Mouse (Mus musculus) heart, embryonic 10.5 days (tissue): ENCODE results near the gene Nop53. TPM values are rescaled to one million over a fixed set of nuclear protein-coding genes. Genes with fewer than 3 reads are reported as not detected.

Experiments used
- DNase-seq: peaks from one replicate; pipeline ENCODE4 v3.0.0-alpha.2; 2017; ENCODE audit warnings: low spot score
- H3K27ac ChIP-seq: fragments of 300-500 bp; sonication (generic); 2 replicates; pipeline ENCODE4 v1.5.1; 2016; ENCODE audit warnings: mild to moderate bottlenecking
- H3K27me3 ChIP-seq: fragments of 300-500 bp; sonication (generic); 2 replicates; pipeline ENCODE4 v1.6.1; 2016; ENCODE audit warnings: mild to moderate bottlenecking; ENCODE audit not compliant: poor library complexity, insufficient read depth, severe bottlenecking
- H3K36me3 ChIP-seq: fragments of 300-500 bp; sonication (generic); 2 replicates; pipeline ENCODE4 v1.6.1; 2016; ENCODE audit warnings: mild to moderate bottlenecking, moderate library complexity
- H3K4me1 ChIP-seq: fragments of 300-500 bp; sonication (generic); 2 replicates; pipeline ENCODE4 v1.6.1; 2016; ENCODE audit warnings: mild to moderate bottlenecking
- H3K4me3 ChIP-seq: fragments of 300-500 bp; sonication (generic); 2 replicates; pipeline ENCODE4 v1.5.1; 2016; ENCODE audit warnings: mild to moderate bottlenecking, moderate library complexity
- H3K9me3 ChIP-seq: fragments of 300-500 bp; sonication (generic); 2 replicates; pipeline ENCODE4 v1.6.1; 2016; ENCODE audit warnings: mild to moderate bottlenecking, moderate library complexity
- WGBS: fragments of 180-500 bp; shearing (Covaris S2); methylation state at CpG from one replicate; pipeline ENCODE4 v1.1.7; 2016; 5-methylcytosine and 5-hydroxymethylcytosine counted together
- polyA plus RNA-seq: library from polyadenylated mRNA; unstranded; fragments of >200 nt; fragmentation: Nextera tagmentation; extraction: Ambion mirVana; gene quantifications from 2 replicates; pipeline ENCODE4 v1.2.1, GENCODE M21; 2016

Gene Nop53
- polyA plus RNA-seq, 1 experiment from 2014 or later: 152 TPM

DNA sequence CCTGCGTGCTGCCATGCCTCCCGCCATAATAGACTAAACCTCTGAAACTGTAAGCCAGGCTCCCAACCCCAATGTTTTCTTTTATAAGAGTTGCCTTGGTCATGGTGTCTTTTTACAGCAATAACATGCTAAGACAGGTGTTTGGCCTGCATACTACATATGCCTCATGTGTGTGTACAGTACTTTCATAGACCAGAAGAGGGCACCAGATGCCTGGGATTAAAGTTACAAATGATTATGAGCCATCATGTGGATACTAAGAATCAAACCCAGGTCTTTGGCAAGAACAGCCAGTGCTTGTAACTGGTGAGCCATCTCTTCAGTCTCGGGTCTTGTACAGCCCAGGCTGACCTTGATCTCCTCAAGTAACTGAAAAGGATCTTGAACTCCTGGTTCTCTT lies 23.8 kb upstream of the Nop53 start:
- no peaks in the 10 kb centered on the region for H3K9me3 ChIP-seq
- H3K4me3 ChIP-seq: no peak overlapping the region
- 86% methylated on average over 3 of the region's 3 CpGs for WGBS
- H3K4me1 ChIP-seq: peaks cover 13% of the 10 kb centered on the region
- H3K36me3 ChIP-seq: peaks cover 47% of the 10 kb centered on the region
- DNase-seq: no peak
- H3K27ac ChIP-seq: no peak overlapping the region
- H3K27me3 ChIP-seq: no peaks in the 10 kb centered on the region

DNA sequence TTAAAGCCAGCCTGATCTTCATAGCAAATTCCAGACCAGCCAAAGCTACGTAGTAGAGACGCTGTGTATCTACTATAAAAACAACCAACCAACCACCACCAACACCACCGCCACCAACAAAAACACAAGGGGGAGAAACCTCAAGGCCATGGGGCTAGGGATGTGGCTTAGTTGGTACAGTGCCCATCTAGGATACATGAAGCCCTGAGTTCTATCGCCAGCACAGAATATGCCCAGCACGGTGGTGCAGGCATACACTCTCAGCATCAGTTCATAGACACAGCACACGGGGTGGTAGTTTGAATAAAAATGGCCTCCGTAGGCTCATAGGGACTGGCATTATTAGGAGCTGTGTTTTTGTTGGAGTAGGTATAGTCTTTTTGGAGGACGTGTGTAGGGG lies 22.4 kb upstream of the Nop53 start:
- H3K36me3 ChIP-seq: peaks cover 34% of the 10 kb centered on the region
- no peak for DNase-seq
- H3K27me3 ChIP-seq: no peaks in the 10 kb centered on the region
- H3K4me3 ChIP-seq: no peak overlapping the region
- H3K9me3 ChIP-seq: no peaks in the 10 kb centered on the region
- WGBS: 88% methylated on average over 8 of the region's 8 CpGs
- H3K27ac ChIP-seq: no peak overlapping the region
- H3K4me1 ChIP-seq: peaks cover 24% of the 10 kb centered on the region

DNA sequence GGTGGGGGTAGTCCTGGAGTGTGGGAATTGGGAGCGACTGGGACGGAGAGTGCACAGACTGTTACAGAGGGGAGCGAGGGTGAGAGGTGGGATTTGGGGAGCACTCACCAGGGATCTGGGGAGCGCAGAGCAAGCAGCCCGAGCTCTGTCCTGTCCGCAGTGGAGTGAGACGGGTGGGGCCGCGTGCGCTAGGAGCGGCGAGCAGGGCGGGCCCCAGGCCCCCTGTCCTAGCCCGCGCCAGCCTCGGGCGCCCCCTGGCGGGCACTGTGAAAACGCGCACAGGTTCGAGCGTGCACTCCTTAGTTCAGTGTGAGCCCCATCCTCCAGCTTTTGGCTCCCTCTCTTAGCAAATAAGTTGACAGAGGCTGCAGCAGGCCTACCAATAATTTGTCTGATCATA lies 21.4 kb upstream of the Nop53 start, which contains the start of gene Ehd2:
TSS of gene Ehd2 (minus strand) at position 256 of the 400 bp plus-strand sequence.
- no peaks in the 10 kb centered on the region for H3K9me3 ChIP-seq
- peak within 1 kb of the TSS; percentile 72 for H3K27ac ChIP-seq
- H3K4me1 ChIP-seq: peaks cover 34% of the 10 kb centered on the region
- peak; percentile 89 for DNase-seq
- H3K27me3 ChIP-seq: no peaks in the 10 kb centered on the region
- peak within 1 kb of the TSS; percentile 56 for H3K4me3 ChIP-seq
- H3K36me3 ChIP-seq: peaks cover 24% of the 10 kb centered on the region
- WGBS: 1% methylated on average over 22 of the region's 22 CpGs

DNA sequence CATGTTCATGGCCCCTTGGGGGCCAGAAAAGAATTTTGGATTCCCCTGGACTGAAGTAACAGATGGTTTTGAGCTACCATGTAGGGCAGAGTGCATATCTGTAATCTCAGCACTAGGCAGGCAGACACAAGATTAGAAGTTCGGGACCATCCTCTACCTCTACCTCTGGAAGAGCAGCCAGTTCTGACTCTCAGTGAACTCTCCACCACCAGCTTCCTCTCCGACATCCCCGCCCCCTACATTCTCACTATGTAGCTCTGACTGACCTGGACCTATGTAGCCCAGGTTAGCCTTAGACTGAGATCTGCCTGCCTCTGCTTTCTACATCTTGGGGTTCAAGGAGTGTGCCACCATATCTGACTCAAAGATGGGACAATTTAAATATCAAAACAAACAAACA lies 20.6 kb upstream of the Nop53 start:
- Histone ChIP-seq H3K4me3 (peak overlapping the region; percentile 56), H3K9me3 (no peaks in the 10 kb centered on the region), H3K4me1 (peaks cover 42% of the 10 kb centered on the region), H3K27me3 (no peaks in the 10 kb centered on the region), H3K27ac (no peak overlapping the region), H3K36me3 (peaks cover 15% of the 10 kb centered on the region)
- no peak for DNase-seq
- 53% methylated on average over 3 of the region's 3 CpGs for WGBS

DNA sequence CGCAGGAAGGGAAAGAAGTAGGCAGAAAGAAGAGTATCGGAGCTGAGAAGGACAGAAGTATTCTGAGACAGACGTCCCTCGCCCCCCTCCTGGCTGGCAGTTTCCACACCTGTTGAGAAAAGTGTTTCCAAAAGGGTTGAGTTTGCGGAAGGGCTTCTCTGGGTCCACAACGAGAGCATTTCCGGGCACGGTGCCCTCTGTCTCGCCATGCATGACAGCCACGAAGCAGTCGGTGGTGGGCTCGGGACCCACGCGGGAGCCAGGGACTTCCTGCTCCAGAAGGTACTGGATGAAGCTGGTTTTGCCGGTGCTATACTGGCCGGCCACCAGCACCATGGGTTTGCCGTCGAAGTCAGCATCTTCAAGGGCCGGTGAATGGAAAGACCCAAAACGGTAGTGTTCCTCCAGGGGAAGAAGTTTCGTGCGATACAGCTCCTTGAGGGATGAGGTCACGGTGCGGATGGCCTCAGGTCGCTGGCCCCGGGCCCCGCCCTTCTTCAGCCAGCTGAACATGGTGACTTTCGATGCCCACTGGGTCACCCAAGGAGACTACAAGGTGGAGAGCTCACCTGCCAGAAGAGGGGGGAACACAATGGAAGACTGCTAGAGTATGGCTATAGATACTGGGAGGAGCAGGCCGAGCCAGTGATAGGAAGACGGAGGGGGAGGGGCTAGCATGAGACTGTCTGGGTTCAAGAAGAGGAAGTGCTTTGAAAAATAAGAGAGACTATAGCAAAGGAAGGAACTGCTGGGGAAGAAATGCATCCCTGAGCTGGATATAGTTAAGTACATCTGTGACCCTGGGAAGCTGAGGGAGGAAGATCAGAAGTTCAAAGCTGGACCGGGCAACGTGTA lies 18.2 kb upstream of the Nop53 start:
- Histone ChIP-seq H3K9me3 (no peaks in the 10 kb centered on the region), H3K4me3 (no peak overlapping the region), H3K27ac (peak overlapping the region; percentile 24; the same call in 1 of the 2 replicates), H3K4me1 (peaks cover 52% of the 10 kb centered on the region), H3K36me3 (0 out of 2 replicates have a peak, but pooled peaks cover 5% of the 10 kb centered on the region), H3K27me3 (no peaks in the 10 kb centered on the region)
- DNase-seq: no peak
- 76% methylated on average over 32 of the region's 32 CpGs for WGBS

DNA sequence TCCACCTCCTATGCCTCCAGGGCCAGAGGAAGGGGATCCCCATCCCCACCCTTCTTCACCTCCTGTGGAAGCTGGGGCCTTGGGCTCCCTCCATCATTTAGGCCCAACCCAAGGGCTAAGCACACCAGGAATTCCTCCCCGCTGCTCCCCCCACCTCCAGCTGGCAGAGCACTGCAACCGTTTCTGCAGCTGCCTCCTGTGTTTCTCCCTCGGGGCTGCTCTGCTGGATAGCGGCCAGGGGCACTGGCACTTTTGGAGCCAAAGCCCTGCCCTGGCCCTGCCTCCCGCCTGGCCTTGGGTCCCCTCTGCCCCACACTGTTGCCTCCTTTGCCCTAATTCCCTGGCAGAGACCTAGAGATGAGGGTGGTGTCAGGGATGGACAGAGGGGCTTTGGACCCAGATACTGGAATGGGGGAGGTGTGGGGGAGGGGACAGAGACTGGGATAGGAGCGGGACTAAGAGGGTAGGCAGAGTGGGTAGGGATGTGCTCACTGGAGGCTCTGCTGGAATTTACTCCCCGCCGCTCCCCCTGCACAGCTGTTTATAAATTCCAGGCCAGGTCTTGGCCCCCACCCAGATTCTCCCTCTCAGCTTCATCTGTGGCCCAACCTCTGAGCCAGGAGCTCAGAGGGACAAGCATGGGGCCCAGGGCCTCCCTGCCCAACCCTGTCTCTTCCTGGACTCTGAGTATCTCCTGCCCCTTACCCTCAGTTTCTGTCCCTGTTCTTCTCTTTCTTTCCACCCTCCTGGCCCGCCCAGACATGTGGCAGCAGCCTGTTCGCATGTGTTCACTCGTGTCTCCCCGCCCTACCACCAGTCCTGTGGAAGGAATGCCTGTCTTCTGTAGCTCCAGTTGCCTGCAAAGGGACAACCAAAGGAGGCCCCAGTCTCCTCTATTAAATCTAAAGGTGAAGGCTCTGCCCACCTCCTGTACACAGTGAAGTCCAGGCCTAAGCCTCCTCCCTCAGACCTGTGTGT lies 16.7 kb upstream of the Nop53 start:
- DNase-seq: no peak
- peak overlapping the region; percentile 20; the same call in 1 of the 2 replicates for H3K4me3 ChIP-seq
- WGBS: 25% methylated on average over 12 of the region's 12 CpGs
- H3K9me3 ChIP-seq: no peaks in the 10 kb centered on the region
- H3K27ac ChIP-seq: peak overlapping the region; percentile 65
- H3K27me3 ChIP-seq: no peaks in the 10 kb centered on the region
- peaks cover 52% of the 10 kb centered on the region for H3K4me1 ChIP-seq
- H3K36me3 ChIP-seq: peaks cover 16% of the 10 kb centered on the region; the same call in 1 of the 2 replicates

DNA sequence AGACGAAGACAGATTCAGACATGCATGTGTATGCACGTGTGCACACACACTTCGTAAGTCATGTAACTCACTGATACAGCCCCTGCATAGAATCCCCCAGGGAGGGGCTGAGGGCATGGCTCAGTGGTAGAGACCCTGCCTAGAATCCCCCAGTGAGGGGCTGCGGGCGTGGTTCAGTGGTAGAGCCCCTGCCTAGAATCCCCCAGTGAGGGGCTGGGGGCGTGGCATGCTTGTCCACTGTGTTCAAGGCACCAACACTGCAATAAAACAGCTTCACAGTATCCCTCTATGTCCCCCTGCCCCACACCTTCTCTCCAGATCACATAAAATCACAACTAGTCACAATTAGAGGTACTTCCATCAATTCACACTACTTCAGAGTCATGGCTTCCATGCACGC lies 15.9 kb upstream of the Nop53 start:
- no peak overlapping the region for H3K4me3 ChIP-seq
- no peaks in the 10 kb centered on the region for H3K9me3 ChIP-seq
- H3K36me3 ChIP-seq: peaks cover 24% of the 10 kb centered on the region
- H3K27me3 ChIP-seq: no peaks in the 10 kb centered on the region
- H3K4me1 ChIP-seq: peaks cover 44% of the 10 kb centered on the region
- DNase-seq: no peak
- 86% methylated on average over 7 of the region's 7 CpGs for WGBS
- H3K27ac ChIP-seq: peak overlapping the region; percentile 65; the same call in 1 of the 2 replicates

DNA sequence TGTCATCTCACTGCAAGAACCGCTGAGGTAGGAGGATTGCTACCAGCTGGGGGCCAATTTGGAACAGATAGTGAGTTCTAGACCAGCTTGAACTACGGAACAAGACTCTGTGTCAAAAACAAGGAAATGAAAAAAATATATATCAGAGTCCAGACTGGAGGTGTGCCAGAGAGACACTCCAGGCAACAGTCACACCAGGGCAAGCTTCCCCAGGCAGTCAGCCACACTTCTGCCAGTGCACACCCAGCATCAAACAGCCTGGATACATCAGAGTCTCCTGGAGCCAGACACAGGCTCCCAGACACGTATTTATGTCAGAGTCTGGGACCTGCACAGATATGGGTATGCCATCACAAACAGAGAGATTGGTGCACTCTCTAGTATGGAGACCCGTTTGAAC lies 15.4 kb upstream of the Nop53 start:
- peaks cover 44% of the 10 kb centered on the region for H3K4me1 ChIP-seq
- H3K27me3 ChIP-seq: no peaks in the 10 kb centered on the region
- peaks cover 28% of the 10 kb centered on the region for H3K36me3 ChIP-seq
- H3K27ac ChIP-seq: no peak overlapping the region
- H3K9me3 ChIP-seq: no peaks in the 10 kb centered on the region
- DNase-seq: no peak
- WGBS: 57% methylated on average over 4 of the region's 4 CpGs
- H3K4me3 ChIP-seq: no peak overlapping the region

DNA sequence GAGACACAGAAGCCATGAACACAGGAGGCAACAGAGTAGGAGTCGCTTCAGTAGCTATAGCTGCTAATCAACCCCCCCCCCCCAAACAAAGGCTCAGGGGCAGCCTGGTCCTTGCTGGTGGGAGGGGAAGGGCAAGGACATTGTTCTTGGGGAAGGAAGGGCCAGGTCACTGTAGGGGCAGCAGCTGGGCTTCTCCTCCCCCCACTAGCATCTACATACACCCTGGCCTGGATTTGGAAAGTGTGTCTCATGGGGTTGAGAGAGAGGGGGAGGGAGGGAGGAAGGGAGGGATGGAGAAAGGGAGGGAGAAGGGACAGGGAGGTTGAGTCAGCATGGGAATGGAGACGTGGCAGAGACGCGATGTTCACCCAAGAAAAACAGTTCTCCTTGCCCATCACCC lies 14.8 kb upstream of the Nop53 start:
- H3K36me3 ChIP-seq: peaks cover 28% of the 10 kb centered on the region

DNA sequence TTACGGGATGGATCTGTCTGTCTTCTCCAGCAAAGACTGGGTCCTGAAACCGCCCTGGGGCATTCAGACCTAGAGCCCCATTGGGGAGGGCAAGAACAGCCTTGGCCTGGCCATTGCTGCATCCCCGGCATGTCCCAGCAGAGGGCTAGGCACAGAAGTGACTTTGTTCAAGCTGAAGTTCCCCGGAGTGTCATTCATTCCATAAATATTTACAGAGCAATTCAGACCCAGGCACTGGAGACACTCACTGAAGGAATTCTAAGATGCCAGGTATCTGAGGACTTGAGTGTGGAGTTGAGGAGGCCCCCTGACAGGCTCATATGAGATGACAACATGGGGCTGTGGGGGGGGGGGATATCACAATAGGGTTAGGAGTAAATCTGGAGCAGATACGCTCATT lies 10.3 kb upstream of the Nop53 start:
- H3K27me3 ChIP-seq: no peaks in the 10 kb centered on the region
- DNase-seq: no peak
- H3K27ac ChIP-seq: peak overlapping the region; percentile 73; the same call in 1 of the 2 replicates
- H3K9me3 ChIP-seq: 0 out of 2 replicates have a peak, but pooled peaks cover 4% of the 10 kb centered on the region
- no peak overlapping the region for H3K4me3 ChIP-seq
- peaks cover 30% of the 10 kb centered on the region for H3K4me1 ChIP-seq
- 59% methylated on average over 5 of the region's 5 CpGs for WGBS
- H3K36me3 ChIP-seq: peaks cover 42% of the 10 kb centered on the region

More for the DNA sequence above, 14.8 kb upstream of the Nop53 start:
- Histone ChIP-seq H3K27me3 (no peaks in the 10 kb centered on the region), H3K4me1 (peaks cover 48% of the 10 kb centered on the region), H3K9me3 (no peaks in the 10 kb centered on the region), H3K27ac (no peak overlapping the region), H3K4me3 (no peak overlapping the region)
- WGBS: 45% methylated on average over 4 of the region's 4 CpGs
- no peak for DNase-seq

DNA sequence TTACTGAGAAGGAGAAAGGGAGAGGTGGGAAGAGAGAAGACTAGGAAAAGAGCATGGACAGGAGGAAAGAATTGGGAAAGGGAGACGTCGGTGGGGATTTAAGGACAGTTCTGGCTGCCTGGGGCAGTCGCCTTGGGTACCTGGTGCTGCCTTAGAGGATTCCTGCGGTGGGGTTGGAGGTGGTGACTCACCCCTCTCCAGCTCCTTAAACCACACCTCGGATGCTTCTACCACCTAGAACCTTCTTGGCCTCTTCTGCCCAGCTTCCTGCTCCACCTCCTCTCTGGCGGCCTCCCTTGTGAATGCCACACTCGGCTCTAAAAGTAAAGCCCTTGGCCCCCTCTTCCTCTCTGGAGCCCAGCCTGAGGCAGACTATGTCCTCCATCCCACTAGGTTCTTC lies 9.6 kb upstream of the Nop53 start:
- 14% methylated on average over 7 of the region's 7 CpGs for WGBS
- Histone ChIP-seq H3K9me3 (0 out of 2 replicates have a peak, but pooled peaks cover 4% of the 10 kb centered on the region), H3K27ac (peak overlapping the region; percentile 73), H3K27me3 (no peaks in the 10 kb centered on the region), H3K4me1 (peaks cover 24% of the 10 kb centered on the region), H3K4me3 (peak overlapping the region; percentile 55), H3K36me3 (peaks cover 42% of the 10 kb centered on the region)
- DNase-seq: no peak

DNA sequence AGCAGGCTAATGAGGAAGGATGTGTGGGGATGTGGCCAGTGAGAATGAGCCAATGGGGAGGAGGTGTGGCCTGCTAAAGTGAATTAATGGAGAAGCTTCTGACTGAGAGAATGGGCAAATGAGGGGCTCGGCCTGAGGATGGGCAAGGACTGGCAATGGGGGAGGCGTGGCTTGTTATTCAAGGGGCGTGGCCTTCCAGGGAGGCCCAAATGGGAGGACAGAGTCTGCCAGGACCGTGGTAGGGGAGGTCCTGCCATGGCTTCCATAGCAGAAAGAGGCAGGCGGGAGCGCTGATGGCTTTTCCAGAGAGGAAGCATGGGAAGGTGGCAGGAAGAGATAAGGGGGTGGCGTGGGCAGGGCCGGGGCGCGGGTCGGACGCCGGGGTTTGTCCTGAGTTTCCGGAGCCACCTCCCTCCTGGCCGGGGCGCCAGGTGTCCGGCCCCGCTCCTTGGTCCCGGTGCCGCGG lies 9.1 kb upstream of the Nop53 start:
- 2% methylated on average over 21 of the region's 21 CpGs for WGBS
- Histone ChIP-seq H3K36me3 (peaks cover 47% of the 10 kb centered on the region), H3K27ac (peak overlapping the region; percentile 73), H3K27me3 (no peaks in the 10 kb centered on the region), H3K4me1 (peaks cover 23% of the 10 kb centered on the region), H3K9me3 (0 out of 2 replicates have a peak, but pooled peaks cover 4% of the 10 kb centered on the region), H3K4me3 (peak overlapping the region; percentile 55)
- DNase-seq: peak; percentile 87
